Mouse (Mus musculus) cortical plate, adult 2 months (tissue): ENCODE measurements around the gene Epc2.

Experiments used
- CTCF ChIP-seq: fragments of 200-500 bp; IDR thresholded peaks from 2 replicates; pipeline ENCODE4 v1.5.1; 2011; ENCODE audit warnings: mild to moderate bottlenecking, control low read depth, low read length; ENCODE audit not compliant: insufficient read depth; ENCODE audit errors: extremely low read depth
- POLR2A ChIP-seq: fragments of 200-500 bp; IDR thresholded peaks from 2 replicates; pipeline ENCODE4 v1.6.1; 2011; ENCODE audit warnings: mild to moderate bottlenecking, low read length, control low read depth; ENCODE audit not compliant: insufficient read depth; ENCODE audit errors: extremely low read depth

- TF ChIP-seq CTCF = no peak
- no peak for TF ChIP-seq POLR2A
These were observed 132.0 kb downstream of the Epc2 start for GRCm38 (mm10) chr2:49583311-49583710.
